Mouse (Mus musculus) embryonic fibroblast, embryonic 13.5 days (primary cell): Measurements from ENCODE around the gene Arnt2. TPM values are rescaled to one million over a fixed set of nuclear protein-coding genes. Genes with fewer than 3 reads are reported as not detected.

ENCODE experiments used
- H3K27ac ChIP-seq: 2 replicates; pipeline ENCODE4 v1.5.1; 2012; ENCODE audit warnings: low read length, control low read depth, inconsistent platforms; ENCODE audit not compliant: insufficient read depth
- H3K4me1 ChIP-seq: 2 replicates; pipeline ENCODE4 v1.6.1; 2011; ENCODE audit warnings: low read length; ENCODE audit not compliant: control insufficient read depth, insufficient read depth
- H3K4me3 ChIP-seq: 2 replicates; pipeline ENCODE4 v1.5.1; 2011; ENCODE audit warnings: mild to moderate bottlenecking, control low read depth, low read length; ENCODE audit not compliant: insufficient read depth
- CTCF ChIP-seq: IDR thresholded peaks from 2 replicates; pipeline ENCODE4 v1.5.1; 2011; ENCODE audit warnings: mild to moderate bottlenecking, control low read depth, low read length, moderate library complexity, borderline replicate concordance; ENCODE audit not compliant: insufficient read depth
- POLR2A ChIP-seq: IDR thresholded peaks from 2 replicates; pipeline ENCODE4 v1.6.1; 2011; ENCODE audit warnings: low read depth, mild to moderate bottlenecking, control low read depth, low read length, moderate library complexity
- polyA plus RNA-seq: library from polyadenylated mRNA; stranded (reverse); fragments of >200 nt; gene quantifications from 2 replicates; pipeline ENCODE4 v1.2.4, GENCODE M21; 2011; ENCODE audit warnings: low read depth; ENCODE audit not compliant: missing spikeins, insufficient read length

The Arnt2 gene
- polyA plus RNA-seq, 1 experiment: 20.2 TPM

DNA sequence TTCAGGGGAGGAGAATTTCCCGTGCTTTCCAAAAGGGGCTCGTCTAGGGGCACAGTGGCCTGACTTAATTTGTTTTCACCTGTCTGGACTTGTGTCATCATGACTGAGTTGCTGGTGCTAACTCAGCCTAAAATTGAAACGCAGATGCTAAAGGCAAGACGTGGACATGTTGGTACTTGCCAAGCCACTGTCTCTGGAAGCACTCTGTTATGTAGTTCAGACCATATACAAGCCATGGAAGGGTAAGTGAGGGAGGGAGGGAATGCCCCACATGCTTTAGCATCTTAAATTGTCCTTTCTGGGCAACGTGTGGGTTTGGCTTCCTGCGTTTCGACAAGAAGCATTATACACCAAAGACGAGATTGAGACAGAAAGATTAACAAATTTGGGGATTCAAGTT is 155.1 kb downstream of the Arnt2 start:
- TF ChIP-seq POLR2A: no peak
- no peak for TF ChIP-seq CTCF
- Histone ChIP-seq H3K27ac (no peak overlapping the region), H3K4me3 (no peak overlapping the region), H3K4me1 (no peaks in the 10 kb centered on the region)

DNA sequence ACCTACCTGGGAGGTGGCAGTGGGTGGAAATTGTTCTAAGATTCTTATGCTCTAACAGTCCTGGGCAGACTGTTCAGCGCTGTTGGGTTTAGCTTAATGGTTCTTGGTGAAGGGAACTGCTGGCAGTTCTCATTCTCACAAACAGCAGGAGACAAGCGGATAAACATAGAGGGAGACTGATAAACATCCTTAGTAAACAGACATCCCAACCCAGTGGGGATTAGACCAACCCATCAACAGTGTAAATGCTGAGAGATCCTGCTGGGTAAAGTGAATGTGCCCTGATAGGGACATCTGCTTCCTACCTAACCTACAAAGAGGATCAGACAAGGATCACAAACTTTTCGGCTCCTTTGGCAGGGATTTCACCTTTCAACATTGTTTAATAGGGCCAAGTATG is 155.7 kb downstream of the Arnt2 start:
- no peak overlapping the region for H3K4me3 ChIP-seq
- H3K4me1 ChIP-seq: no peaks in the 10 kb centered on the region
- no peak overlapping the region for H3K27ac ChIP-seq
- TF ChIP-seq POLR2A (no peak), CTCF (no peak)

DNA sequence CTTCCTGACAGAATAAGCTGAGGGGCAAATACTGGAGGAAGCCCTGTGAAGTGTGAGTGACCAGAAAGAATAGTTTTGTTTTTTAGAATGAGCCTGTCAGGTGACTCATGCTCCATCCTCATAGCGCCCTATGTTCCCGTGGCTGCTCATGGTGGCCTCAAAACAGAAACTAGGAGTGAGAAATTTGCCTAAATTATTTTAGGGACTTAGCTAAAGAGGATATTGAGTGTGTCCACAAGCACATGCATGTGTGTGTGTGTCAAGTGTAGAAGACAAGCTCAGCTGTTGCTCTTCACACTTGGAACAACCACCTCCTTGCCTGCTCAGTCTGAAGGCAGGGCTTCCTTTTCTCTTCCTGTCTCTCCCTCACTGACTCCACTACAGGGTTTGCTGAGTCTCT is 158.3 kb downstream of the Arnt2 start:
- TF ChIP-seq POLR2A (no peak), CTCF (no peak)

DNA sequence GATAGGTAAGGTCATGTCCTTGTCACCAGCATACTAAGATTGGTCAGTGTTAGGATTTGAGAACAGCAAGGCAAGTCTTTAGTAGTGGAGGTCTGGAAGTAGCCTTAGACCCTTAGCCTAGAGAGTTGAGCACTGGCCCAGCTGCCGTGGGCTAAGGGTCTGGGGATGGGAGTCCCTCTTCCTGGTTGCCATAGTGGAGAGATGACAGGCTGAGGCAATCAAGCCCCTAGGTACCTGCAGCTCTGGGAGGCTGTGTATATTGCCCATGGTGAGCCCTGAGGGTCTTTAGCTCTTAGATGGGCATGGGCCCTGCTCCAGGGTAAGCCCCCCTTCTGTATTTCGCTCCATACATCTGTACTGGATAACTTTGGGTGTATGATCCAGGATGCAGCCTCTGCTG is 159.2 kb downstream of the Arnt2 start:
- Histone ChIP-seq H3K4me1 (no peaks in the 10 kb centered on the region), H3K27ac (no peak overlapping the region), H3K4me3 (no peak overlapping the region)
- TF ChIP-seq POLR2A (no peak), CTCF (no peak)

More for the DNA sequence above, 158.3 kb downstream of the Arnt2 start:
- Histone ChIP-seq H3K27ac (no peak overlapping the region), H3K4me3 (no peak overlapping the region), H3K4me1 (no peaks in the 10 kb centered on the region)

DNA sequence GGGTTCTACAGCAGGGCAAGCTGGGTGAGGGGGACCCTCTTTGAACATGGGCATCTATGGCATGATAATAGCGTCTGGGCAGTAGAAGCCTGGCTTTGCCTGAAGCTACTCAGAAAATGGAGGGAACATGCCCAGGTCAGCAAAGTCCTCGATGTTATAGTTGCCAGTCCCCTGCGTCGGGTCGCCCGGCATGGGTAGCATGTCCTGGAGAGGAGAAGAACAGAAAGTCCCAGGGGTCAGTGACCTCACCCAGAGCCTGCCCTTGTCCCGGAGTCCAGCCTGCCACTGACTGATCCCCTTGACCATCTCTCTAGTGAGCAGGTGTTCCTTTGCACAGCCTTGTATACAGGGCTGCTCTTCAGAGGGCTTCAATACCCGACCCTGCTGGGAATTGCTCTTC is 160.0 kb downstream of the Arnt2 start:
- no peak for TF ChIP-seq CTCF
- no peak for TF ChIP-seq POLR2A
- no peak overlapping the region for H3K27ac ChIP-seq
- H3K4me1 ChIP-seq: no peaks in the 10 kb centered on the region

DNA sequence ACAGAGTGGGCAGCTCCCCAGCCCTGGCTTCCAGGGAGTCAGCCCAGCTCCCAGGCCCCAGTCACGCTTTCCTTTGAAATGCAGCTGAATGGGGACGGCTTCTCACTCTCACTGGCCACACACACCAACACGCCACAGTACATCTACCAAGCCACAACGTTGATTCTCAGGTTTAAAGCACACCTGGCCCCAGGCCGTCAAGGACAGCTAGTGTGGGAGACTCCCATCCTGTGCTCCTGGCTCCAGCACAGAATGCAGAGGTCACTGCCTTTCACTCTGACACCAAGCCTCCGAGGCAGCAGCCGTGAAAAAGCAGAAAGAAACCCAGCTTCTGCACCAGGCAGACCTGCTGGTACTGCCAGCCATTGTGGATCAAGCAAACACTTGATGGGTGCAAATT is 160.6 kb downstream of the Arnt2 start:
- TF ChIP-seq CTCF (no peak), POLR2A (no peak)
- no peak overlapping the region for H3K4me3 ChIP-seq
- no peaks in the 10 kb centered on the region for H3K4me1 ChIP-seq
- H3K27ac ChIP-seq: no peak overlapping the region

More for the DNA sequence above, 160.0 kb downstream of the Arnt2 start:
- no peak overlapping the region for H3K4me3 ChIP-seq

DNA sequence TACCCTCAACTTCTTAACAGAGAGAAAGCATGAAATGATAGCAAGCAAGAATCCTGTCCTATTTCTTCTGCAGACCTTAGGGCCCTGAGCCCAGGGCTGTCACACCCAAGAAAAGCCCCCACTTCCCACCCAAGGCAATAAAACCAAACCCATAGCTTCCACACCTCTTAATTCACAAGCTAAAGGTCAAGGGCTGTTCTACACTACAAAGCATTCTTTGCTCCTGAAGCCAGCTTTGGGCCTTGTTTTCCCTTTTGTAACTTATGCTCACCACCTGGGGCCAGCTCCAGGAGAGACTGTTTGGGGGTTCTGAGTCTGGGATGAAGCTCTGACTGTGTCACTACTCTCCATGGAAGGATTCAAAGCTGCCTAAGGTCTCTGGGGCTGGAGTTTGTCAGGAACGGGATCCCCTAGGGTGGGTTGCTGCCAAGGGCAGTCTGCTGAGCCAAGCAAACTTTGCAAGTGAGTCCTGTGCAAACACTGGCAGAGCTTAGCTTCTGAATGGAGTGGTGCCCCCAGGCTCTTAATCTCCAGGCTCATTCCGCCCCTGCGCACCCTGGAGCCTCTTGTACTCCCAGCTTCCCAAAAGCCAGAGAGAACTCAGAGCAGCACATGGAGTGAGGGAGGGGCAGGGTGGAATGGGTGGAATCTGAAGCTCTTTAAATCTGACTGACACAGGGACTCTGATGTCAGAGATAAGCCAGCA is 161.9 kb downstream of the Arnt2 start:
- Histone ChIP-seq H3K4me1 (no peaks in the 10 kb centered on the region), H3K4me3 (no peak overlapping the region), H3K27ac (no peak overlapping the region)
- TF ChIP-seq POLR2A: no peak
- TF ChIP-seq CTCF: no peak

DNA sequence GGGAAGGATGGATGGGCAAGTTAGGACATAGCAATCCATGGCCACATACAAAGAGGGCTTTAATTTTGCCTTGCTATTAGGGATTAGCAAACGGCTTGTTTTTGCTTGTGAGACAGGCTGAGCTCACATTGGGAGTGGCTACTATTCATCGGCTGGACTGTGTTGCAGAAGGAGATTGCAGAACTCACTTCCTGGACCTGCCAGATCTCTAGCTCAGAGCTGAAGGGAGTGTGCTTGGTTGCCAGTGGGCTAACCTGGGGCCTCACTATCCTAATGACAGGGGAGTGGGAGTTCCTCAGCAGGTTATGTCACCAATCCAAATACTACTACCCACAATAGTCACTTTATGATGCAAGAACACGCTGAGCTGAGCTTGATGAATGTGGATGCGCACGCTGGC is 163.1 kb downstream of the Arnt2 start:
- Histone ChIP-seq H3K4me3 (no peak overlapping the region), H3K4me1 (no peaks in the 10 kb centered on the region)
- TF ChIP-seq POLR2A (no peak), CTCF (no peak)

DNA sequence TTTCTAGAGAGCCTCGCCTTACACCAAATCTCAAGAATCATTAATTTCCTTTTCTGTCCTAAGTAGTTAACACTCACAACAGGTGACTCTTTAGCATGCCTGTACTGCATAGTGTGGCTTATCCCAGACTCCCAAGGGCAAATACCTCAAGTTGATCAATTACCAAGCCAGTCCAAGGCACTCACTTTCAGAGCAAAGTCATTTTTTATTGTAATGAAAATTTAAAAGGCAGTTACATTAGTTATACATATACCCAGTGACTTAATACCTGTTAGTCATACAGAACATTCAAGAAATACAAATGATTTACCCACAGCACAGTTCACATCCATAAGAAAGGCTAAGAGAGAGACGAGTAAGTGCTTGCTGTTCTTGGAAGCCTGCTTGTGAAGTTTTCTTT is 163.9 kb downstream of the Arnt2 start:
- no peaks in the 10 kb centered on the region for H3K4me1 ChIP-seq
- TF ChIP-seq POLR2A (no peak), CTCF (no peak)
- H3K27ac ChIP-seq: no peak overlapping the region
- H3K4me3 ChIP-seq: no peak overlapping the region

More for the DNA sequence above, 163.1 kb downstream of the Arnt2 start:
- H3K27ac ChIP-seq: no peak overlapping the region

DNA sequence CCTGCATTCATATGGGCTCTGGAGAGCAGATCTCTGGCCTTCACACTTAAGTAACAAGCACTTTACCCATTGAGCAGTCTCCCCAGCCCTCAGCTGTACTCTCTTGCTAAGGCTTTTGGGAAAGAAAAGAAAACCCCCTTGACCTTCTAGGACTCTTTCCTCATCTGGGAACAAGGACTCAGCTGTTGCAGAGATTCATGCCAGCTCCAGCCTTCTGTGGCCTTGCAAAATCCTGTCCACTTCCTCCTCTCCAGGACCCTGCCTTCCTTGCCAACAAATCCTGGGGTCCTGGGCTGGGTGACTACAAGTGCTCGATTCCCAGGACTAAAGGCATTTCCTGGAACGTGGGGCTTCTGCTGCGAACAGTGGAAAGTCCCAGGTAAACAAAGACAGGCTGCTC is 169.6 kb downstream of the Arnt2 start:
- H3K4me3 ChIP-seq: no peak overlapping the region
- no peaks in the 10 kb centered on the region for H3K4me1 ChIP-seq
- H3K27ac ChIP-seq: no peak overlapping the region
- TF ChIP-seq CTCF (no peak), POLR2A (no peak)

DNA sequence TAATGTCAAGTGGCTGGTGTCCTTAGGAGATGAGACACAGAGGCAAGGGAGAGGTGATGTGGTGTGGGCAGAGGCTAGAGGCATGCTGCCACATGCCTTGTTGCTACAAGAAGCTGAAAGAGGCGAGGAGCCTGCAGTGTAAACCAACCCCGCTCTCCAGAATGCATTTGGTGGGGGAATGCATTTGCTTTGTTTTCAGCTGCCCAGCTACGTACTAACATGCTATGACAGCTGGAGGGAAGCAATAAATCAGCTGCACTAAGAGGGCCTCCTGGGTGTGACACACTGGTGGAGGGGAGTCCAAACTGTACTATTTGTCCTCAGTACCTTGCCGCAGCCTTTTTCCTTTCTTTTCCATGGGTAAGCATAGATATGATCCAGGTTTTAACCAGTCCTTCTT is 172.3 kb downstream of the Arnt2 start:
- H3K4me3 ChIP-seq: no peak overlapping the region
- no peaks in the 10 kb centered on the region for H3K4me1 ChIP-seq
- TF ChIP-seq POLR2A: no peak
- TF ChIP-seq CTCF: no peak
- no peak overlapping the region for H3K27ac ChIP-seq
